Comparison of ENCODE assay signal across 19 mouse cellular contexts in genomic region chr13:60111465-60111864, GRCm38 (mm10).
A peak's percentile ranks its signal among the peaks of the same experiment; 100 is the strongest.
DNase-seq lines count a peak whose midpoint lies in the region; ATAC-seq lines count a peak whose summit lies in the region.
"Had no signal": no experiment of that assay in that cellular context is flagged by ENCODE, and none has a peak within 500 bp of the region (broad histone marks: within the 10 kb centered on the region; RNA-seq: fewer than 3 reads in every experiment).

No protein-coding gene starts in this region.

- no peak overlapping the region for H3K4me3 ChIP-seq in forebrain, embryonic 10.5 days
- no peak overlapping the region for H3K4me3 ChIP-seq in forebrain, embryonic 16.5 days (replicated peaks; ENCODE audit: low read length)
- H3K4me3 ChIP-seq in kidney, embryonic 16.5 days (ENCODE audit: low read length), result no peak overlapping the region
- H3K4me3 ChIP-seq in embryonic facial prominence, embryonic 12.5 days, result no peak overlapping the region
- no peak overlapping the region for H3K4me3 ChIP-seq in limb, embryonic 13.5 days
- H3K4me3 ChIP-seq: embryonic facial prominence, embryonic 15.5 days; hindbrain, embryonic 13.5 days; intestine, embryonic 15.5 days; layer of hippocampus, adult 2 months; liver, embryonic 15.5 days had no signal

- H3K9me3 ChIP-seq in forebrain, embryonic 10.5 days, result no peaks in the 10 kb centered on the region
- no peaks in the 10 kb centered on the region for H3K9me3 ChIP-seq in forebrain, embryonic 16.5 days (ENCODE audit: control insufficient read depth, low read length)
- H3K9me3 ChIP-seq in kidney, embryonic 16.5 days (ENCODE audit: low read length), result no peaks in the 10 kb centered on the region
- H3K9me3 ChIP-seq in embryonic facial prominence, embryonic 12.5 days, result no peaks in the 10 kb centered on the region
- H3K9me3 ChIP-seq in limb, embryonic 13.5 days, result no peaks in the 10 kb centered on the region
- H3K9me3 ChIP-seq: embryonic facial prominence, embryonic 15.5 days; hindbrain, embryonic 13.5 days; intestine, embryonic 15.5 days; liver, embryonic 15.5 days had no signal

- no peak overlapping the region for H3K9ac ChIP-seq in forebrain, embryonic 16.5 days (replicated peaks; ENCODE audit: low read depth, low read length)
- H3K9ac ChIP-seq in kidney, embryonic 16.5 days (replicated peaks; ENCODE audit: low read length), result no peak overlapping the region
- H3K9ac ChIP-seq in embryonic facial prominence, embryonic 12.5 days, result no peak overlapping the region
- H3K9ac ChIP-seq in limb, embryonic 13.5 days, result no peak overlapping the region
- H3K9ac ChIP-seq: embryonic facial prominence, embryonic 15.5 days; hindbrain, embryonic 13.5 days; intestine, embryonic 15.5 days; liver, embryonic 15.5 days had no signal

- no peak overlapping the region for H3K4me2 ChIP-seq in forebrain, embryonic 16.5 days (ENCODE audit: low read length)
- H3K4me2 ChIP-seq in kidney, embryonic 16.5 days (replicated peaks; ENCODE audit: low read depth, low read length), result no peak overlapping the region
- H3K4me2 ChIP-seq in embryonic facial prominence, embryonic 12.5 days (replicated peaks), result no peak overlapping the region
- no peak overlapping the region for H3K4me2 ChIP-seq in limb, embryonic 13.5 days (replicated peaks)
- H3K4me2 ChIP-seq: intestine, embryonic 15.5 days; liver, embryonic 15.5 days had no signal

- DNase-seq in forebrain, embryonic 10.5 days (ENCODE audit: extremely low spot score, low spot score), result no peak
- DNase-seq in kidney, adult 11 months, result no peak
- no peak for DNase-seq in right cerebral cortex, postnatal 14 days
- no peak for DNase-seq in right cerebral cortex, adult 2 months (ENCODE audit: low spot score in 2 of 2)
- DNase-seq: adrenal gland, adult 2 months; cerebellum, adult 9-11 months; heart, postnatal 10 days; kidney, postnatal 10 days; retina, postnatal 1 day; thymus, postnatal 14 days had no signal

- ATAC-seq in forebrain, embryonic 16.5 days, result no peak
- ATAC-seq in kidney, embryonic 16.5 days (ENCODE audit: low FRiP score, low TSS enrichment), result no peak
- ATAC-seq in embryonic facial prominence, embryonic 12.5 days (ENCODE audit: insufficient number of reproducible peaks, insufficient read depth, low FRiP score, low TSS enrichment), result no peak
- no peak for ATAC-seq in limb, embryonic 13.5 days (ENCODE audit: low FRiP score, low read depth)

- peaks cover 26% of the 10 kb centered on the region for H3K4me1 ChIP-seq in forebrain, embryonic 10.5 days
- peaks cover 12% of the 10 kb centered on the region for H3K4me1 ChIP-seq in forebrain, embryonic 16.5 days (replicated peaks; ENCODE audit: control insufficient read depth, insufficient read depth, low read length)
- H3K4me1 ChIP-seq in kidney, embryonic 16.5 days (ENCODE audit: insufficient read depth, low read length), result peaks cover 22% of the 10 kb centered on the region
- H3K4me1 ChIP-seq in embryonic facial prominence, embryonic 12.5 days, result peaks cover 21% of the 10 kb centered on the region
- H3K4me1 ChIP-seq in limb, embryonic 13.5 days, result peaks cover 38% of the 10 kb centered on the region

- H3K27ac ChIP-seq in forebrain, embryonic 10.5 days, result peak overlapping the region; percentile 91
- H3K27ac ChIP-seq in forebrain, embryonic 16.5 days (ENCODE audit: low read length), result no peak overlapping the region
- peak overlapping the region; percentile 44; the same call in 1 of the 2 replicates for H3K27ac ChIP-seq in kidney, embryonic 16.5 days (ENCODE audit: low read length)
- peak overlapping the region; percentile 85; the same call in 1 of the 2 replicates for H3K27ac ChIP-seq in embryonic facial prominence, embryonic 12.5 days
- peak overlapping the region; percentile 95 for H3K27ac ChIP-seq in limb, embryonic 13.5 days
- H3K27ac ChIP-seq: intestine, embryonic 15.5 days; layer of hippocampus, adult 2 months; liver, embryonic 15.5 days had no signal

- 90% methylated on average over 2 of the region's 2 CpGs for WGBS in forebrain, embryonic 10.5 days
- whole genome bisulfite sequencing in forebrain, embryonic 16.5 days, result 93% methylated on average over 2 of the region's 2 CpGs
- WGBS in kidney, embryonic 16.5 days, result 74% methylated on average over 2 of the region's 2 CpGs
- WGBS in embryonic facial prominence, embryonic 12.5 days, result 96% methylated on average over 2 of the region's 2 CpGs
- 85% methylated on average over 2 of the region's 2 CpGs for WGBS in limb, embryonic 13.5 days

- no peaks in the 10 kb centered on the region for H3K27me3 ChIP-seq in forebrain, embryonic 10.5 days (ENCODE audit: poor library complexity, severe bottlenecking)
- H3K27me3 ChIP-seq in forebrain, embryonic 16.5 days (replicated peaks; ENCODE audit: control insufficient read depth, insufficient read depth, low read length), result no peaks in the 10 kb centered on the region
- no peaks in the 10 kb centered on the region for H3K27me3 ChIP-seq in kidney, embryonic 16.5 days (ENCODE audit: insufficient read depth, low read length)
- H3K27me3 ChIP-seq in embryonic facial prominence, embryonic 12.5 days, result no peaks in the 10 kb centered on the region
- no peaks in the 10 kb centered on the region for H3K27me3 ChIP-seq in limb, embryonic 13.5 days
- H3K27me3 ChIP-seq: embryonic facial prominence, embryonic 15.5 days; intestine, embryonic 15.5 days; liver, embryonic 15.5 days had no signal

- no peaks in the 10 kb centered on the region for H3K36me3 ChIP-seq in forebrain, embryonic 10.5 days (replicated peaks)
- no peaks in the 10 kb centered on the region for H3K36me3 ChIP-seq in forebrain, embryonic 16.5 days (ENCODE audit: control insufficient read depth, insufficient read depth)
- no peaks in the 10 kb centered on the region for H3K36me3 ChIP-seq in kidney, embryonic 16.5 days (ENCODE audit: insufficient read depth, low read length)
- no peaks in the 10 kb centered on the region for H3K36me3 ChIP-seq in embryonic facial prominence, embryonic 12.5 days
- H3K36me3 ChIP-seq in limb, embryonic 13.5 days, result no peaks in the 10 kb centered on the region
- H3K36me3 ChIP-seq: embryonic facial prominence, embryonic 15.5 days; hindbrain, embryonic 13.5 days; intestine, embryonic 15.5 days; liver, embryonic 15.5 days had no signal
